Mouse (Mus musculus) kidney, embryonic 14.5 days (tissue): ENCODE data around the gene Vamp4. TPM values are rescaled to one million over a fixed set of nuclear protein-coding genes. Genes with fewer than 3 reads are reported as not detected.
"Not testable (repeated sequence)": the region's sequence is repeated elsewhere in the genome, so short reads cannot be mapped to it uniquely, and the experiment has no call there.

ENCODE experiments used
- ATAC-seq: fragments of 200-750 bp; cut with Nextera tagmentation; 2 replicates; pipeline ENCODE4 v1.8.0; 2017; ENCODE audit warnings: moderate number of reproducible peaks, mild to moderate bottlenecking, moderate TSS enrichment, moderate library complexity; ENCODE audit not compliant: low FRiP score, low TSS enrichment
- H3K27ac ChIP-seq: fragments of 300-500 bp; sonication (generic); 2 replicates; pipeline ENCODE4 v1.5.1; 2014; ENCODE audit warnings: low read depth, mild to moderate bottlenecking, low read length, moderate library complexity, mixed read lengths
- H3K27me3 ChIP-seq: fragments of 300-500 bp; sonication (generic); 2 replicates; pipeline ENCODE4 v1.6.1; 2014; ENCODE audit warnings: mild to moderate bottlenecking, low read length; ENCODE audit not compliant: control insufficient read depth, insufficient read depth
- H3K36me3 ChIP-seq: fragments of 300-500 bp; sonication (generic); 2 replicates; pipeline ENCODE4 v1.6.1; 2014; ENCODE audit warnings: low read length, mixed read lengths; ENCODE audit not compliant: control insufficient read depth, insufficient read depth
- H3K4me1 ChIP-seq: fragments of 300-500 bp; sonication (generic); 2 replicates; pipeline ENCODE4 v1.6.1; 2014; ENCODE audit warnings: low read length, mixed read lengths; ENCODE audit not compliant: control insufficient read depth, insufficient read depth
- H3K4me2 ChIP-seq: fragments of 300-500 bp; sonication (generic); replicated peaks from 2 replicates; pipeline ENCODE4 v1.6.1; 2014; ENCODE audit warnings: low read depth, mild to moderate bottlenecking, low read length
- H3K4me3 ChIP-seq: fragments of 300-500 bp; sonication (generic); 2 replicates; pipeline ENCODE4 v1.5.1; 2014; ENCODE audit warnings: mild to moderate bottlenecking, low read length
- H3K9ac ChIP-seq: fragments of 300-500 bp; sonication (generic); 2 replicates; pipeline ENCODE4 v1.6.1; 2014; ENCODE audit warnings: low read depth, mild to moderate bottlenecking, low read length, moderate library complexity
- H3K9me3 ChIP-seq: fragments of 300-500 bp; sonication (generic); 2 replicates; pipeline ENCODE4 v1.6.1; 2016; ENCODE audit warnings: low read length; ENCODE audit not compliant: control insufficient read depth
- WGBS: fragments of 180-500 bp; shearing (Covaris S2); extraction: QIAGEN DNeasy Blood & Tissue Kit; methylation state at CpG from one replicate; pipeline ENCODE4 v1.1.7; 2014; 5-methylcytosine and 5-hydroxymethylcytosine counted together
- polyA plus RNA-seq: library from polyadenylated mRNA; unstranded; fragments of >200 nt; fragmentation: Nextera tagmentation; extraction: Ambion mirVana; gene quantifications from 2 replicates; pipeline ENCODE4 v1.2.1, GENCODE M21; 2014

Vamp4 gene
- polyA plus RNA-seq, 1 experiment from 2014 or later = 53.6 TPM

GRCm38 (mm10) chr1:162627821-162628220, 57.5 kb downstream of the Vamp4 start:
- H3K9me3 ChIP-seq, H3K9ac ChIP-seq, H3K4me2 ChIP-seq, H3K27ac ChIP-seq, H3K4me1 ChIP-seq, H3K36me3 ChIP-seq, H3K4me3 ChIP-seq, H3K27me3 ChIP-seq, ATAC-seq: not testable (repeated sequence)
- WGBS = 93% methylated on average over 4 of the region's 4 CpGs

- H3K27ac ChIP-seq, H3K36me3 ChIP-seq, H3K9ac ChIP-seq, ATAC-seq, H3K4me2 ChIP-seq, H3K9me3 ChIP-seq, H3K27me3 ChIP-seq, H3K4me1 ChIP-seq, H3K4me3 ChIP-seq: not testable (repeated sequence)
- WGBS = 97% methylated on average over 15 of the region's 15 CpGs
Observed at GRCm38 (mm10) chr1:162628326-162628725, 58.0 kb downstream of the Vamp4 start.

- ATAC-seq, H3K27ac ChIP-seq, H3K4me3 ChIP-seq, H3K4me1 ChIP-seq, H3K27me3 ChIP-seq, H3K9ac ChIP-seq, H3K4me2 ChIP-seq, H3K9me3 ChIP-seq, H3K36me3 ChIP-seq: not testable (repeated sequence)
- 18% methylated on average over 1 of the region's 1 CpGs for WGBS
Observed at GRCm38 (mm10) chr1:162635291-162635931, 65.1 kb downstream of the Vamp4 start.

GRCm38 (mm10) chr1:162636516-162636915, 66.2 kb downstream of the Vamp4 start:
- H3K4me2 ChIP-seq = no peak overlapping the region
- H3K27me3 ChIP-seq = no peaks in the 10 kb centered on the region
- H3K4me3 ChIP-seq = no peak overlapping the region
- H3K36me3 ChIP-seq = no peaks in the 10 kb centered on the region
- H3K27ac ChIP-seq = no peak overlapping the region
- H3K9ac ChIP-seq = no peak overlapping the region
- ATAC-seq = no peak
- no peaks in the 10 kb centered on the region for H3K4me1 ChIP-seq
- 61% methylated on average over 3 of the region's 3 CpGs for WGBS
- no peaks in the 10 kb centered on the region for H3K9me3 ChIP-seq

GRCm38 (mm10) chr1:162638535-162638934, 68.2 kb downstream of the Vamp4 start:
- no peak overlapping the region for H3K27ac ChIP-seq

GRCm38 (mm10) chr1:162639051-162639750, 68.9 kb downstream of the Vamp4 start, which contains the start of gene Myoc:
TSS of gene Myoc (plus strand) at chr1:162639155.
- H3K4me3 ChIP-seq = no peak within 1 kb of the TSS
- 83% methylated on average over 10 of the region's 10 CpGs for WGBS
- H3K4me2 ChIP-seq = no peak within 1 kb of the TSS
- H3K36me3 ChIP-seq = no peaks in the 10 kb centered on the region
- H3K4me1 ChIP-seq = no peaks in the 10 kb centered on the region
- no peak within 1 kb of the TSS for H3K27ac ChIP-seq
- H3K9me3 ChIP-seq = no peaks in the 10 kb centered on the region
- ATAC-seq = no peak
- H3K9ac ChIP-seq = no peak within 1 kb of the TSS
- no peaks in the 10 kb centered on the region for H3K27me3 ChIP-seq

More at GRCm38 (mm10) chr1:162638535-162638934, 68.2 kb downstream of the Vamp4 start:
- no peak overlapping the region for H3K4me3 ChIP-seq
- no peaks in the 10 kb centered on the region for H3K27me3 ChIP-seq
- H3K9ac ChIP-seq = no peak overlapping the region
- no peaks in the 10 kb centered on the region for H3K4me1 ChIP-seq
- no peak overlapping the region for H3K4me2 ChIP-seq
- no peaks in the 10 kb centered on the region for H3K36me3 ChIP-seq
- WGBS = 89% methylated on average over 4 of the region's 4 CpGs
- H3K9me3 ChIP-seq = no peaks in the 10 kb centered on the region
- ATAC-seq = no peak

GRCm38 (mm10) chr1:162639861-162640260, 69.5 kb downstream of the Vamp4 start:
- ATAC-seq = no peak
- H3K27ac ChIP-seq = no peak overlapping the region
- H3K9ac ChIP-seq = no peak overlapping the region
- no peaks in the 10 kb centered on the region for H3K4me1 ChIP-seq
- no peak overlapping the region for H3K4me3 ChIP-seq
- H3K27me3 ChIP-seq = no peaks in the 10 kb centered on the region
- H3K4me2 ChIP-seq = no peak overlapping the region
- no peaks in the 10 kb centered on the region for H3K36me3 ChIP-seq
- no peaks in the 10 kb centered on the region for H3K9me3 ChIP-seq
- 88% methylated on average over 1 of the region's 1 CpGs for WGBS

- Histone ChIP-seq H3K4me2 (no peak overlapping the region), H3K9me3 (no peaks in the 10 kb centered on the region), H3K4me3 (no peak overlapping the region), H3K9ac (no peak overlapping the region), H3K36me3 (no peaks in the 10 kb centered on the region), H3K27ac (no peak overlapping the region), H3K27me3 (no peaks in the 10 kb centered on the region), H3K4me1 (no peaks in the 10 kb centered on the region)
- no peak for ATAC-seq
- 67% methylated on average over 3 of the region's 3 CpGs for WGBS
Observed at GRCm38 (mm10) chr1:162642591-162642990, 72.3 kb downstream of the Vamp4 start.

- Histone ChIP-seq H3K4me1 (no peaks in the 10 kb centered on the region), H3K27ac (no peak overlapping the region), H3K27me3 (no peaks in the 10 kb centered on the region), H3K9ac (no peak overlapping the region), H3K36me3 (no peaks in the 10 kb centered on the region), H3K9me3 (no peaks in the 10 kb centered on the region), H3K4me3 (no peak overlapping the region), H3K4me2 (no peak overlapping the region)
- 0 out of 2 replicates have a peak, but pooled peaks have one; percentile 33 for ATAC-seq
- 49% methylated on average over 4 of the region's 4 CpGs for WGBS
Observed at GRCm38 (mm10) chr1:162643752-162644151, 73.4 kb downstream of the Vamp4 start.
